Mouse (Mus musculus) midbrain, embryonic 12.5 days (tissue): ENCODE data around the gene Rrp15. TPM values are rescaled to one million over a fixed set of nuclear protein-coding genes. Genes with fewer than 3 reads are reported as not detected.
"Not testable (repeated sequence)": the region's sequence is repeated elsewhere in the genome, so short reads cannot be mapped to it uniquely, and the experiment has no call there.

Experiments used
- ATAC-seq: fragments of 200-750 bp; cut with Nextera tagmentation; 2 replicates; pipeline ENCODE4 v1.8.0; 2017; ENCODE audit warnings: low read depth, moderate TSS enrichment, moderate library complexity; ENCODE audit not compliant: low FRiP score
- H3K27ac ChIP-seq: fragments of 300-500 bp; sonication (generic); replicated peaks from 2 replicates; pipeline ENCODE4 v1.5.1; 2016; ENCODE audit warnings: mild to moderate bottlenecking
- H3K27me3 ChIP-seq: fragments of 300-500 bp; sonication (generic); 2 replicates; pipeline ENCODE4 v1.6.1; 2016; ENCODE audit warnings: mild to moderate bottlenecking
- H3K36me3 ChIP-seq: fragments of 300-500 bp; sonication (generic); 2 replicates; pipeline ENCODE4 v1.6.1; 2016
- H3K4me1 ChIP-seq: fragments of 300-500 bp; sonication (generic); 2 replicates; pipeline ENCODE4 v1.6.1; 2016
- H3K4me2 ChIP-seq: fragments of 300-500 bp; sonication (generic); replicated peaks from 2 replicates; pipeline ENCODE4 v1.6.1; 2016; ENCODE audit warnings: mild to moderate bottlenecking, moderate library complexity
- H3K4me3 ChIP-seq: fragments of 300-500 bp; sonication (generic); 2 replicates; pipeline ENCODE4 v1.5.1; 2016; ENCODE audit warnings: mild to moderate bottlenecking
- H3K9ac ChIP-seq: fragments of 300-500 bp; sonication (generic); replicated peaks from 2 replicates; pipeline ENCODE4 v1.6.1; 2016; ENCODE audit warnings: mild to moderate bottlenecking, moderate library complexity
- H3K9me3 ChIP-seq: fragments of 300-500 bp; sonication (generic); 2 replicates; pipeline ENCODE4 v1.6.1; 2016; ENCODE audit warnings: mild to moderate bottlenecking
- WGBS: fragments of 180-500 bp; shearing (Covaris S2); methylation state at CpG from one replicate; pipeline ENCODE4 v1.1.7; 2016; 5-methylcytosine and 5-hydroxymethylcytosine counted together
- polyA plus RNA-seq: library from polyadenylated mRNA; unstranded; fragments of >200 nt; fragmentation: Nextera tagmentation; extraction: Ambion mirVana; gene quantifications from 2 replicates; pipeline ENCODE4 v1.2.1, GENCODE M21; 2016

Rrp15 gene
- 47.8 and 48.9 TPM in 2 replicates for polyA plus RNA-seq

- H3K9ac ChIP-seq: peak within 1 kb of the TSS; percentile 85
- peak within 1 kb of the TSS; percentile 83 for H3K27ac ChIP-seq
- peak within 1 kb of the TSS; percentile 91 for H3K4me2 ChIP-seq
- H3K4me3 ChIP-seq: peak within 1 kb of the TSS; percentile 75
- under 1% methylated on average over 46 of the region's 46 CpGs for WGBS
- peaks cover 23% of the 10 kb centered on the region for H3K4me1 ChIP-seq
- peak; percentile 94 for ATAC-seq
- H3K9me3 ChIP-seq: no peaks in the 10 kb centered on the region
- H3K36me3 ChIP-seq: no peaks in the 10 kb centered on the region
- H3K27me3 ChIP-seq: no peaks in the 10 kb centered on the region
Observed at GRCm38 (mm10) chr1:186748724-186749653, at the start of gene Rrp15. Gene Rrp15, minus strand, starts transcription at chr1:186749358.

DNA sequence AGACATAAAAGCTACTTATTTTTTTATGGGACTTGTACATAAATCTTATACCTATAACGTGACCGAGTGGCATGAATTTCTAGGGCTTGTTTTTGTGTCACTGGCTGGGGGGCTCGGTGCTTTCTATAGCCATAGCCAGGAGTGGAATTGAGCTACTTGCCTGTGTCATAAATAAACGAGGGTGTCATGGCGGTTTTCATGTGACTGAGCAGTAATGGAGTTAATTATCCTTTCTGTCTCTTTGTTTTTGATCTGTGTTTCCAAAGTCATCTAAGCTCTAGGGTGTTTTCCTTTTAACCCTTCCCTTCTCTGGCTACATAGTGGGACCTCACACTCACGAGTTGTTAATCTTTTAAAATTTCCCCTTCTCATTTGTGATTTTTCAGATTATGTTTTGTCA, 48.8 kb upstream of the Rrp15 start:
- no peak for ATAC-seq
- no peak overlapping the region for H3K27ac ChIP-seq
- no peaks in the 10 kb centered on the region for H3K9me3 ChIP-seq
- no peaks in the 10 kb centered on the region for H3K4me1 ChIP-seq
- H3K4me3 ChIP-seq: no peak overlapping the region
- no peaks in the 10 kb centered on the region for H3K36me3 ChIP-seq
- H3K27me3 ChIP-seq: no peaks in the 10 kb centered on the region
- WGBS: 64% methylated on average over 6 of the region's 6 CpGs
- H3K4me2 ChIP-seq: no peak overlapping the region
- no peak overlapping the region for H3K9ac ChIP-seq

GRCm38 (mm10) chr1:186785359-186785758, 36.2 kb upstream of the Rrp15 start:
- 86% methylated on average over 4 of the region's 4 CpGs for WGBS

DNA sequence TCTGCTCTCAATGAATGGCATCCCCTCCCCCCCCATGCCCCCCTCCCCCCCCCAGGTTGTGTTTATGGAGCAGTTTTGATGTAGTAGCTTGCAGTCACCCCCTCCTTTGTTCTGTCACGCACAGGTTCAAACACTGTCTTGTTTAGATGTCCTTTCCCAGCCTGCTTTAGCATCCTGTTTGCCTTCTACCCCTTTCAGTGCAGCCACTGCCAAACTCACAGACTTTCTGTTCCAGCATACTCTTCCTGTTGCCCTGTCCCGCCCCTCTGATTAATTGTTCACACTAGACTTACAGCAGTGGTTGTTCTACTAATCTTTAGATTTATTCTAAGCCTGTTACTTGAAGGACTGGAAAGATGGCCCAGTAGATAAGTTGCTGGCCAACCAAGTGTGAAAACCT, 31.7 kb upstream of the Rrp15 start:
- Histone ChIP-seq H3K36me3 (no peaks in the 10 kb centered on the region), H3K9ac (no peak overlapping the region), H3K4me2 (no peak overlapping the region), H3K9me3 (no peaks in the 10 kb centered on the region), H3K4me1 (no peaks in the 10 kb centered on the region), H3K4me3 (no peak overlapping the region), H3K27ac (no peak overlapping the region), H3K27me3 (no peaks in the 10 kb centered on the region)
- 76% methylated on average over 2 of the region's 2 CpGs for WGBS
- ATAC-seq: no peak

More at GRCm38 (mm10) chr1:186785359-186785758, 36.2 kb upstream of the Rrp15 start:
- H3K4me2 ChIP-seq: no peak overlapping the region
- no peak for ATAC-seq
- no peak overlapping the region for H3K27ac ChIP-seq
- no peaks in the 10 kb centered on the region for H3K36me3 ChIP-seq
- H3K4me3 ChIP-seq: no peak overlapping the region
- H3K9ac ChIP-seq: no peak overlapping the region
- no peaks in the 10 kb centered on the region for H3K9me3 ChIP-seq
- H3K4me1 ChIP-seq: no peaks in the 10 kb centered on the region
- H3K27me3 ChIP-seq: no peaks in the 10 kb centered on the region

DNA sequence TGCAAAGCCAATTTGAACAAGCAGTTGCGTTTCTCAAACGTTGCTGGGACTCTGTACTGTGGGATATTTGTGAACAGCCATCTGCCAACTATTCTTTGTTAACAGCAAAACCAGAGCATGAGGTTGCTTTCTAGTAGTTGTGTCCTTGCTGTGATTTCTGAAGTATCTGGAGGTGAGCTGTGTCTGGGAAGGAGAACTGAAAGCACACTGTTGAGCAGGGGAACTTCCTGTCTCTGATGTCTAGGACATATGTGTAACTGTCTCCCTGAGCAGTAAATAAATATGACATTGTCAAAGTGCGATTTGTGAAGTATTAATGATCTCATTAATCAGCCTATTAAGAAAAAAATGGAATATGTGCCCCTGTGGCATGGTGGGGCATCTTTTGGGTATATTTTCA, 24.0 kb upstream of the Rrp15 start:
- Histone ChIP-seq H3K36me3 (no peaks in the 10 kb centered on the region), H3K9me3 (no peaks in the 10 kb centered on the region), H3K9ac (no peak overlapping the region), H3K4me3 (no peak overlapping the region), H3K27ac (no peak overlapping the region), H3K4me1 (no peaks in the 10 kb centered on the region; the same call in 1 of the 2 replicates), H3K4me2 (no peak overlapping the region), H3K27me3 (no peaks in the 10 kb centered on the region)
- WGBS: 91% methylated on average over 3 of the region's 3 CpGs
- ATAC-seq: no peak

DNA sequence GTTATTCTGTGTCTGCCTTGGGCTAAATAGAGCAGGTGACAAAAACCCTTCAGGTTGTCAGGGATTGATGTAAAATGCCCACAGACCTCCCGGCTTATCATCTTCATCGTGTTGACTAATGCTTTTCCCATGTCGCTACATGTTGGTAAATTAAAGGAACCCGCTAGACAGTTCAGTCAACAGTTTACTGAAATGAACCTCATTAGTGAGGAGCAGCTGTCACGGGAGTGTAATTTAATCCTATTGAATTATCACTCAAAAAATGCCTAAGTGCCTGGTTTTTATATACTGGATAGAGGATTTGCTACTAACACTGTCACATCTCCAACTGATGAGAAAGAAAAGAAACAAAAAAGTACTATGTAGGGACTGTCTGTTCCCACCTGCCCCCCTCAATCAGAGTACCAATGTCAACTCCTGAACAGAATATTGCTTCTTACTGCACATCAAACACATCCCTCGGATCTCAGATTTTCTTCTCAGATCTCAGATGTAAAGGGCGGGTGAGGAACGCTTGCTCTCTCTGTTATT, 23.5 kb upstream of the Rrp15 start:
- Histone ChIP-seq H3K4me2 (no peak overlapping the region), H3K27ac (no peak overlapping the region), H3K9ac (no peak overlapping the region), H3K4me1 (no peaks in the 10 kb centered on the region; the same call in 1 of the 2 replicates), H3K36me3 (no peaks in the 10 kb centered on the region), H3K27me3 (no peaks in the 10 kb centered on the region), H3K4me3 (no peak overlapping the region), H3K9me3 (no peaks in the 10 kb centered on the region)
- no peak for ATAC-seq
- 69% methylated on average over 8 of the region's 8 CpGs for WGBS

DNA sequence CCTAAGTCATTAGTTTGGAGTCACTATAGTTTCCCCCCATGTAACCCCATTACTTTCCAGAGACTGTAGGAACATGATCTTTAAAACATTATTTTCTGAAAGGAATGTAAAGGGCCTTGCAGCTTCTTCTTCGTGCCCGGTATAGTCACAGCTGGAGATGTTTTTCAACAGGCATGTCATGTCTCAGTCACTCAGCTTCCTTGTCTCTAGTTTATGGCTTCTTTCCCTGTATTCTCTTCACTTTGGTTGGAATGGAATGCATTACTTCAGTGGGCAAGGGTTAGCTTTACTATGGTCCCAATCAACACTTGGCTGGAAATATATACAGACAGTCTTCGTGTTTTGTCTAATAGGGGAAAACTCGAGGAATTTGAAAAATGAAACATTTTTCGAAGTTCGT, 22.8 kb upstream of the Rrp15 start:
- WGBS: 84% methylated on average over 6 of the region's 6 CpGs
- Histone ChIP-seq H3K4me3 (no peak overlapping the region), H3K4me2 (no peak overlapping the region), H3K27ac (no peak overlapping the region), H3K36me3 (no peaks in the 10 kb centered on the region), H3K9ac (no peak overlapping the region), H3K4me1 (no peaks in the 10 kb centered on the region; the same call in 1 of the 2 replicates), H3K9me3 (no peaks in the 10 kb centered on the region), H3K27me3 (no peaks in the 10 kb centered on the region)
- no peak for ATAC-seq

DNA sequence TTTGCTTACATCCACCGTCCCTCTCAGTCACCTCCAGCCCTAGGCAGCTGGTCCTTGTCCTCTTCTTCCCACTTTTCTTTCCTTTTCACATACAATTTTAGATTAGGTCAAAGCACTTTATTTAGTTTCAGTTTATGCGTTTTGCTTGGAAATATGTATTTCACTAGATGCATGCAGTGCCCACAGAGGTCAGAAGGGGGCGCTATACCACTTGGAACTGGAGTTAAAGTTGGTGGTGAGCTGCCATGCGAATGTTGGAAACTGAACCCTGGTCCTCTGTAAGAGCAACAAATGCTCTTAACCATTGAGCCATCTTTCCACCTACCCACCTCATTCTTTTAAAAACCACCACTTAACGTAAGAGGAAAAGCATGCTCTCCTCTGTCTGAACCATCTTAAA, 21.5 kb upstream of the Rrp15 start:
- no peaks in the 10 kb centered on the region for H3K27me3 ChIP-seq
- 76% methylated on average over 5 of the region's 5 CpGs for WGBS

GRCm38 (mm10) chr1:186768392-186768791, 19.2 kb upstream of the Rrp15 start:
- ATAC-seq: no peak

More for the DNA sequence above, 21.5 kb upstream of the Rrp15 start:
- Histone ChIP-seq H3K9me3 (no peaks in the 10 kb centered on the region), H3K27ac (no peak overlapping the region), H3K4me1 (peaks cover 4% of the 10 kb centered on the region), H3K4me2 (no peak overlapping the region), H3K36me3 (no peaks in the 10 kb centered on the region), H3K4me3 (no peak overlapping the region), H3K9ac (no peak overlapping the region)
- ATAC-seq: no peak

GRCm38 (mm10) chr1:186763451-186763850, 14.3 kb upstream of the Rrp15 start:
- H3K9me3 ChIP-seq, H3K27ac ChIP-seq, H3K4me3 ChIP-seq, H3K27me3 ChIP-seq, ATAC-seq, H3K4me1 ChIP-seq, H3K36me3 ChIP-seq, H3K4me2 ChIP-seq, H3K9ac ChIP-seq: not testable (repeated sequence)
- WGBS: 69% methylated on average over 6 of the region's 6 CpGs

More at GRCm38 (mm10) chr1:186768392-186768791, 19.2 kb upstream of the Rrp15 start:
- Histone ChIP-seq H3K9ac (no peak overlapping the region), H3K4me2 (no peak overlapping the region), H3K27me3 (no peaks in the 10 kb centered on the region), H3K4me1 (peaks cover 4% of the 10 kb centered on the region), H3K4me3 (no peak overlapping the region), H3K9me3 (no peaks in the 10 kb centered on the region), H3K36me3 (no peaks in the 10 kb centered on the region), H3K27ac (no peak overlapping the region)
- WGBS: 85% methylated on average over 1 of the region's 1 CpGs

DNA sequence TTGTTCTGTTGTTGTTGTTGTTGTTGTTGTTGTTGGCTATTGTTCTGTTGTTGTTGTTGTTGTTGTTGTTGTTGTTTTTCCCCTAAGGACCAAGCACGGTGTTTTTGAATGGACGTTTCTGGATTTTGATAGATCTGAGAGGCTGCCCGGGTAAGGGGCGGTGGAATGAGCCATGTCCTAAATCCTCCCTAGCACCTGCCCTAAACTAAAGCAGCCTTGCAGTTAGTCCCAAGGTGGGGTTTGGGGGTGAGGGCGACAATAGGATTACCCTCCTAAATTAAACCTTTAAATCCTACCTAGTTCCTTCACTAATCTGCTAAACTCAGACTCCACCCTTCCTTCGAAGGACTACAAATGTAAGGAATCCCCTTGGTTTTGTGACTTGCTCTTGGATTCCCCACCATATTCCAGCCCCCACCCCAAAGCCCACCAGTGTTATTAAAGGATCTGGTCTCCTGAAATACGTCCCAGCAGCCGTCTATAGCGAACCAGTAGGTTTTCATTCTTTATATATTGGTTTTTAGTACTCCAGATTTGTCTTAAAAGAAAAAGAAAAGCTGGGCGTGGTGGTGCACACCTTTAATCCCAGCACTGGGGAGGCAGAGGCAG, 621 bp upstream of the Rrp15 start:
- 35% methylated on average over 10 of the region's 10 CpGs for WGBS
- Histone ChIP-seq H3K27ac (peak overlapping the region; percentile 83), H3K4me3 (peak overlapping the region; percentile 75), H3K9ac (peak overlapping the region; percentile 85), H3K9me3 (no peaks in the 10 kb centered on the region), H3K4me1 (peaks cover 23% of the 10 kb centered on the region), H3K36me3 (no peaks in the 10 kb centered on the region), H3K4me2 (peak overlapping the region; percentile 91), H3K27me3 (no peaks in the 10 kb centered on the region)
- peak; percentile 74 for ATAC-seq

DNA sequence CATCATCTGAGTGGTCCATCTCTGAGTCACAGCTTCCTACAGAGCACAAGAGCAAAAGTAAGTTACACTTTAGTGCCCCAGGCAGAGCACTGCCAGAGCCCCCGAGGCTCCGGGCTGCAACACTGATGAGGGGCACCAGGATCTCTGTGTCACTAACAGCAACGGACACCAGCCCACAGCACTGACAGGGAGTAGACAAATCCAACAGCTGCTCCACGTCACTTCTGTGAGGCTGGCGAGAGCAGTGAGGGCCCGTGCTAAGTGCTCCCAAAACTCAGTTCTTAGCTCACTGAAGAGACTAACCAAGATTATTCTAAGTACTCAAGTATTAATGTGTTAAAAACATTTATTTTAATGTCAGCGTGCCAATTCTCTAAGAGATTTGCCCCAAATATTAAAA, 9.3 kb downstream of the Rrp15 start:
- Histone ChIP-seq H3K27me3 (no peaks in the 10 kb centered on the region), H3K9ac (no peak overlapping the region), H3K4me3 (no peak overlapping the region), H3K36me3 (peaks cover 37% of the 10 kb centered on the region), H3K27ac (no peak overlapping the region), H3K4me1 (no peaks in the 10 kb centered on the region), H3K9me3 (no peaks in the 10 kb centered on the region), H3K4me2 (no peak overlapping the region)
- WGBS: 87% methylated on average over 7 of the region's 7 CpGs
- no peak for ATAC-seq
